Mouse (Mus musculus) thymus, adult 2 months (tissue): ENCODE measurements at regions not wholly inside any gene's neighbourhood (a gene's known extent, or its start where the extent isn't known, plus 50 kb on each side); places are given as distances from the start of the nearest gene placed in this dataset.

Experiments
- CTCF ChIP-seq: fragments of 200-500 bp; IDR thresholded peaks from 2 replicates; pipeline ENCODE4 v1.5.1; 2012; ENCODE audit warnings: mild to moderate bottlenecking, control low read depth, low read length, moderate library complexity, borderline replicate concordance; ENCODE audit not compliant: control insufficient read depth, poor library complexity, insufficient read depth; ENCODE audit errors: extremely low read depth
- POLR2A ChIP-seq: fragments of 200-500 bp; IDR thresholded peaks from 2 replicates; pipeline ENCODE4 v1.6.1; 2012; ENCODE audit warnings: mild to moderate bottlenecking, low read length, control low read depth, moderate library complexity; ENCODE audit not compliant: control insufficient read depth, poor library complexity, insufficient read depth; ENCODE audit errors: extremely low read depth

DNA sequence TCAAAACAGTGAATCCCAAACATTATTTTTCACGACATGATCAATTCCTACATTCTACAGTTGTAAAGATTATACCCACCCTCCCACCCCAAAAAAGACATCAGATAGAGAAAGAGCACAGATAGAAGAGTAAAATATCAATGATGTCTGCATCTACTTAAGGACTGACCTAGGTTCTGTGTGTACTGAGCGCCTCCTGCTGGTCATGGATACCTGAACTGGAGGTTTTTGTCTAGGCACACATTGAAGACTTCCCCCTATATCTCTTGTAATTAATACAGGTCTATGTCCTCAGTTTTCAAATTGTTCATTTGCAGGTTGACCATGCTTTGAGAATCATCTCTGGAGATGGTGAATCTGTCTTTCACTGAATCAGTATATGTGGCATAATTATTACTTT, 952.0 kb downstream of the Adam6a start:
- TF ChIP-seq CTCF (no peak), POLR2A (no peak)
